Mouse (Mus musculus) intestine, embryonic 15.5 days (tissue): ENCODE results near the gene Spaca6. TPM values are rescaled to one million over a fixed set of nuclear protein-coding genes. Genes with fewer than 3 reads are reported as not detected.

Source experiments
- ATAC-seq: fragments of 200-750 bp; cut with Nextera tagmentation; 2 replicates; pipeline ENCODE4 v1.8.0; 2017; ENCODE audit warnings: moderate TSS enrichment, moderate library complexity
- H3K27ac ChIP-seq: fragments of 300-500 bp; sonication (generic); 2 replicates; pipeline ENCODE4 v1.5.1; 2015; ENCODE audit warnings: mild to moderate bottlenecking, inconsistent platforms
- H3K27me3 ChIP-seq: fragments of 300-500 bp; sonication (generic); replicated peaks from 2 replicates; pipeline ENCODE4 v1.6.1; 2015; ENCODE audit warnings: inconsistent platforms
- H3K36me3 ChIP-seq: fragments of 300-500 bp; sonication (generic); 2 replicates; pipeline ENCODE4 v1.6.1; 2015; ENCODE audit warnings: inconsistent platforms
- H3K4me1 ChIP-seq: fragments of 300-500 bp; sonication (generic); replicated peaks from 2 replicates; pipeline ENCODE4 v1.6.1; 2015; ENCODE audit warnings: inconsistent platforms
- H3K4me2 ChIP-seq: fragments of 300-500 bp; sonication (generic); replicated peaks from 2 replicates; pipeline ENCODE4 v1.6.1; 2015; ENCODE audit warnings: mild to moderate bottlenecking, inconsistent platforms
- H3K4me3 ChIP-seq: fragments of 300-500 bp; sonication (generic); replicated peaks from 2 replicates; pipeline ENCODE4 v1.5.1; 2015; ENCODE audit warnings: inconsistent platforms
- H3K9ac ChIP-seq: fragments of 300-500 bp; sonication (generic); 2 replicates; pipeline ENCODE4 v1.6.1; 2015; ENCODE audit warnings: inconsistent platforms
- H3K9me3 ChIP-seq: fragments of 300-500 bp; sonication (generic); 2 replicates; pipeline ENCODE4 v1.6.1; 2016; ENCODE audit warnings: inconsistent platforms
- WGBS: fragments of 180-500 bp; shearing (Covaris S2); methylation state at CpG from one replicate; pipeline ENCODE4 v1.1.7; 2015; 5-methylcytosine and 5-hydroxymethylcytosine counted together
- polyA plus RNA-seq: library from polyadenylated mRNA; unstranded; fragments of >200 nt; fragmentation: Nextera tagmentation; extraction: Ambion mirVana; gene quantifications from 2 replicates; pipeline ENCODE4 v1.2.1, GENCODE M21; 2015

The Spaca6 gene
- 18.7 and 23.7 TPM in 2 replicates for polyA plus RNA-seq

- WGBS, result under 1% methylated on average over 35 of the region's 42 CpGs
- Histone ChIP-seq H3K27ac (peak within 1 kb of the TSS; percentile 98), H3K27me3 (no peaks in the 10 kb centered on the region), H3K9me3 (no peaks in the 10 kb centered on the region), H3K4me3 (peak within 1 kb of the TSS; percentile 72), H3K4me2 (peak within 1 kb of the TSS; percentile 81), H3K9ac (peak within 1 kb of the TSS; percentile 74), H3K36me3 (peaks cover under 1% of the 10 kb centered on the region; the same call in 1 of the 2 replicates), H3K4me1 (peaks cover 13% of the 10 kb centered on the region)
- peak; percentile 88 for ATAC-seq
Observed at GRCm38 (mm10) chr17:17826751-17827657, at the start of gene Spaca6. Gene Spaca6, plus strand, starts transcription at chr17:17827158.

GRCm38 (mm10) chr17:17790866-17791630 is 35.9 kb upstream of the Spaca6 start:
- whole genome bisulfite sequencing, result 70% methylated on average over 3 of the region's 3 CpGs
- ATAC-seq, result no peak
- Histone ChIP-seq H3K27ac (no peak overlapping the region), H3K9me3 (no peaks in the 10 kb centered on the region), H3K4me1 (no peaks in the 10 kb centered on the region), H3K36me3 (no peaks in the 10 kb centered on the region), H3K27me3 (no peaks in the 10 kb centered on the region), H3K4me2 (no peak overlapping the region), H3K9ac (no peak overlapping the region), H3K4me3 (no peak overlapping the region)

GRCm38 (mm10) chr17:17792578-17792977 is 34.4 kb upstream of the Spaca6 start:
- H3K4me2 ChIP-seq, result no peak overlapping the region
- no peaks in the 10 kb centered on the region for H3K36me3 ChIP-seq
- no peak overlapping the region for H3K27ac ChIP-seq
- no peak overlapping the region for H3K4me3 ChIP-seq
- no peaks in the 10 kb centered on the region for H3K9me3 ChIP-seq
- ATAC-seq, result peak; percentile 75
- WGBS, result 15% methylated on average over 1 of the region's 1 CpGs
- H3K27me3 ChIP-seq, result no peaks in the 10 kb centered on the region
- H3K9ac ChIP-seq, result no peak overlapping the region
- no peaks in the 10 kb centered on the region for H3K4me1 ChIP-seq

GRCm38 (mm10) chr17:17795527-17795926 is 31.4 kb upstream of the Spaca6 start:
- Histone ChIP-seq H3K4me3 (no peak overlapping the region), H3K4me2 (no peak overlapping the region), H3K27ac (no peak overlapping the region), H3K36me3 (no peaks in the 10 kb centered on the region), H3K9me3 (no peaks in the 10 kb centered on the region), H3K4me1 (no peaks in the 10 kb centered on the region), H3K27me3 (no peaks in the 10 kb centered on the region), H3K9ac (no peak overlapping the region)
- no peak for ATAC-seq
- WGBS, result 57% methylated on average over 2 of the region's 2 CpGs

- Histone ChIP-seq H3K4me3 (no peak overlapping the region), H3K27ac (no peak overlapping the region), H3K36me3 (no peaks in the 10 kb centered on the region), H3K9ac (no peak overlapping the region), H3K4me1 (no peaks in the 10 kb centered on the region), H3K4me2 (no peak overlapping the region), H3K27me3 (no peaks in the 10 kb centered on the region), H3K9me3 (no peaks in the 10 kb centered on the region)
- 72% methylated on average over 6 of the region's 6 CpGs for WGBS
- no peak for ATAC-seq
Observed at GRCm38 (mm10) chr17:17823612-17824336, 3.2 kb upstream of the Spaca6 start.

GRCm38 (mm10) chr17:17825921-17826591 is 902 bp upstream of the Spaca6 start:
- no peaks in the 10 kb centered on the region for H3K27me3 ChIP-seq
- no peaks in the 10 kb centered on the region; the same call in 1 of the 2 replicates for H3K36me3 ChIP-seq
- peak; percentile 52 for ATAC-seq
- H3K4me3 ChIP-seq, result peak overlapping the region; percentile 72
- H3K9ac ChIP-seq, result peak overlapping the region; percentile 74
- H3K27ac ChIP-seq, result peak overlapping the region; percentile 98
- H3K4me1 ChIP-seq, result peaks cover 10% of the 10 kb centered on the region
- 2% methylated on average over 20 of the region's 22 CpGs for WGBS
- peak overlapping the region; percentile 81 for H3K4me2 ChIP-seq
- H3K9me3 ChIP-seq, result no peaks in the 10 kb centered on the region

- peak overlapping the region; percentile 98 for H3K27ac ChIP-seq
- peak overlapping the region; percentile 74 for H3K9ac ChIP-seq
Observed at GRCm38 (mm10) chr17:17827658-17828190, 766 bp downstream of the Spaca6 start.

GRCm38 (mm10) chr17:17828191-17828981 is 1.4 kb downstream of the Spaca6 start:
- H3K4me1 ChIP-seq, result peaks cover 13% of the 10 kb centered on the region
- peak overlapping the region; percentile 74 for H3K9ac ChIP-seq
- ATAC-seq, result peak; percentile 57
- peaks cover 4% of the 10 kb centered on the region; the same call in 1 of the 2 replicates for H3K36me3 ChIP-seq
- H3K4me2 ChIP-seq, result peak overlapping the region; percentile 81
- WGBS, result 0% methylated on average over 6 of the region's 15 CpGs
- H3K9me3 ChIP-seq, result no peaks in the 10 kb centered on the region
- no peaks in the 10 kb centered on the region for H3K27me3 ChIP-seq
- H3K27ac ChIP-seq, result peak overlapping the region; percentile 98
- peak overlapping the region; percentile 72 for H3K4me3 ChIP-seq

More at GRCm38 (mm10) chr17:17827658-17828190, 766 bp downstream of the Spaca6 start:
- peak overlapping the region; percentile 81 for H3K4me2 ChIP-seq
- H3K9me3 ChIP-seq, result no peaks in the 10 kb centered on the region
- peaks cover 4% of the 10 kb centered on the region; the same call in 1 of the 2 replicates for H3K36me3 ChIP-seq
- WGBS, result 0% methylated on average over 13 of the region's 13 CpGs
- peaks cover 13% of the 10 kb centered on the region for H3K4me1 ChIP-seq
- H3K27me3 ChIP-seq, result no peaks in the 10 kb centered on the region
- peak; percentile 36 for ATAC-seq
- peak overlapping the region; percentile 72 for H3K4me3 ChIP-seq

GRCm38 (mm10) chr17:17829052-17829785 is 2.3 kb downstream of the Spaca6 start:
- no peak for ATAC-seq
- WGBS, result 6% methylated on average over 6 of the region's 6 CpGs
- H3K27me3 ChIP-seq, result no peaks in the 10 kb centered on the region
- H3K9ac ChIP-seq, result peak overlapping the region; percentile 74
- peaks cover 14% of the 10 kb centered on the region for H3K4me1 ChIP-seq
- peak overlapping the region; percentile 72 for H3K4me3 ChIP-seq
- H3K36me3 ChIP-seq, result peaks cover 4% of the 10 kb centered on the region; the same call in 1 of the 2 replicates
- H3K9me3 ChIP-seq, result no peaks in the 10 kb centered on the region
- peak overlapping the region; percentile 81 for H3K4me2 ChIP-seq
- peak overlapping the region; percentile 98 for H3K27ac ChIP-seq
